Mouse (Mus musculus): ENCODE results near the gene Hoxd13.

The Hoxd13 gene

GRCm38 (mm10) chr2:74708676-74709075 is 40.6 kb downstream of the Hoxd13 start:
- no peak for DNase-seq (ENCODE audit: low spot score)

GRCm38 (mm10) chr2:74709465-74710419 is 41.6 kb downstream of the Hoxd13 start:
- no peak for DNase-seq (ENCODE audit: low spot score)

GRCm38 (mm10) chr2:74710929-74711543 is 42.9 kb downstream of the Hoxd13 start:
- no peak for DNase-seq (ENCODE audit: low spot score)

- no peak for DNase-seq (ENCODE audit: low spot score)
Observed at GRCm38 (mm10) chr2:74711721-74712621, 43.9 kb downstream of the Hoxd13 start, which contains the start of the genes Hoxd3 and Hoxd4. Gene Hoxd3, plus strand, starts transcription at chr2:74711927. Gene Hoxd4, plus strand, starts transcription at chr2:74711929.

GRCm38 (mm10) chr2:74713239-74714150 is 45.4 kb downstream of the Hoxd13 start:
- DNase-seq (ENCODE audit: low spot score): no peak

GRCm38 (mm10) chr2:74714156-74714789 is 46.2 kb downstream of the Hoxd13 start:
- no peak for DNase-seq (ENCODE audit: low spot score)

GRCm38 (mm10) chr2:74714881-74715280 is 46.8 kb downstream of the Hoxd13 start:
- no peak for DNase-seq (ENCODE audit: low spot score)

GRCm38 (mm10) chr2:74715504-74716241 is 47.6 kb downstream of the Hoxd13 start:
- DNase-seq (ENCODE audit: low spot score): peak; percentile 95

- no peak for DNase-seq (ENCODE audit: low spot score)
Observed at GRCm38 (mm10) chr2:74720384-74720783, 52.3 kb downstream of the Hoxd13 start.

GRCm38 (mm10) chr2:74720955-74721491 is 52.9 kb downstream of the Hoxd13 start:
- no peak for DNase-seq (ENCODE audit: low spot score)

All from ovary, postnatal 14 days (tissue).